In the genomic region with DNA sequence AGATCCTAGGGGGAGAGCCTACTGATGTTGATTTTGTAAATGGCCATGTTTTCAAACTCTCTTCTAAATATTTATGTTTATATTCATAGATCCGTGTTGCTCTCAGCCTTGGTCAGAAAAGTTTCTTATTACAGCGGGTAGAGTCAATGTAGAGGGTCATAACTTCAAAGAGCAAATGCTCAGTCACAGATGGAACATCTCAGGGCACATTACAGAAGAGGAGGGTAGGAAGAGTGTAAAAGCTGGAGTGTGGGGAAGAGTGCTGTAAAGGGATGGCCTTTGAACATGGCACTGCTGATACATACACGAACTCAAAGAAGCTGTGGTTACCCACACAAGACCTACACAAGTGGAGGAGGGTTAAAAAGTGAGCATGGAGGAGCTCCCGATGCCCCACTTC, we compare ENCODE assay signal across 27 mouse cellular contexts. TPM values are rescaled to one million over a fixed set of nuclear protein-coding genes. Genes with fewer than 3 reads are reported as not detected.
"Had no signal": no experiment of that assay in that cellular context is flagged by ENCODE, and none has a peak within 500 bp of the region (broad histone marks: within the 10 kb centered on the region; RNA-seq: fewer than 3 reads in every experiment).

No protein-coding gene starts in this region.

- H3K4me2 ChIP-seq: heart, embryonic 11.5 days; heart, embryonic 13.5 days; heart, embryonic 15.5 days; hindbrain, embryonic 12.5 days; hindbrain, embryonic 14.5 days; intestine, embryonic 15.5 days; limb, embryonic 12.5 days had no signal

- DNase-seq: gastrocnemius, adult 2 months; gastrocnemius, postnatal 10 days; gastrocnemius, postnatal 25 days; heart, adult 2 months; heart, postnatal 4 days; kidney, adult 18-20 months; kidney, adult 8-10 months; kidney, postnatal 10 days; kidney, postnatal 25 days; kidney, postnatal 4 days; liver had no signal

- H3K27ac ChIP-seq: gastrocnemius, adult 2 months; heart, adult 2 months; heart, embryonic 13.5 days; heart, embryonic 15.5 days; hindbrain, embryonic 10.5 days; hindbrain, embryonic 12.5 days; hindbrain, embryonic 14.5 days; intestine, embryonic 15.5 days; layer of hippocampus, adult 2 months; left cerebral cortex, adult 2 months; limb, embryonic 10.5 days; limb, embryonic 12.5 days had no signal

- H3K9ac ChIP-seq: heart, embryonic 13.5 days; heart, embryonic 15.5 days; hindbrain, embryonic 12.5 days; hindbrain, embryonic 14.5 days; intestine, embryonic 15.5 days; limb, embryonic 12.5 days had no signal

- H3K36me3 ChIP-seq: heart, embryonic 13.5 days; heart, embryonic 15.5 days; hindbrain, embryonic 10.5 days; hindbrain, embryonic 12.5 days; intestine, embryonic 15.5 days; limb, embryonic 10.5 days; limb, embryonic 12.5 days had no signal

- ATAC-seq: hindbrain, embryonic 16.5 days; inflammation-experienced regulatory T-cells, adult 6 months; intestine, embryonic 15.5 days; intestine, postnatal 0 days had no signal

- H3K27me3 ChIP-seq: heart, embryonic 13.5 days; heart, embryonic 15.5 days; hindbrain, embryonic 12.5 days; intestine, embryonic 15.5 days; limb, embryonic 12.5 days had no signal

- H3K4me1 ChIP-seq: heart, embryonic 13.5 days; heart, embryonic 15.5 days; hindbrain, embryonic 12.5 days; intestine, embryonic 15.5 days; limb, embryonic 10.5 days; limb, embryonic 12.5 days had no signal

- H3K9me3 ChIP-seq: heart, embryonic 15.5 days; hindbrain, embryonic 10.5 days; hindbrain, embryonic 12.5 days; intestine, embryonic 15.5 days; limb, embryonic 10.5 days; limb, embryonic 12.5 days had no signal

- H3K4me3 ChIP-seq: gastrocnemius, adult 2 months; heart, adult 2 months; heart, embryonic 13.5 days; heart, embryonic 15.5 days; hindbrain, embryonic 10.5 days; hindbrain, embryonic 12.5 days; intestine, embryonic 15.5 days; layer of hippocampus, adult 2 months; left cerebral cortex, adult 2 months; limb, embryonic 10.5 days; limb, embryonic 12.5 days had no signal

RNA-seq across cellular contexts. Expression of a gene that starts 19.6 kb away (rescaled TPM):
- polyA plus RNA-seq: frontal cortex, adult 2 months; heart, adult 2 months; heart, embryonic 13.5 days; heart, embryonic 15.5 days; hindbrain, embryonic 10.5 days; hindbrain, embryonic 12.5 days; hindbrain, embryonic 14.5 days; hindbrain, embryonic 16.5 days; inflammation-experienced regulatory T-cells, adult 6 months; limb, embryonic 10.5 days; limb, embryonic 12.5 days; limb, embryonic 14.5 days had no signal
